Mouse (Mus musculus): ENCODE measurements around the gene Ccdc159.

- TF ChIP-seq CTCF (IDR thresholded peaks at IDR 0.05): peak; percentile 55
- TF ChIP-seq EP300 (IDR thresholded peaks at IDR 0.05): 0 out of 2 replicates have a peak, but pooled peaks have one; percentile 28
Observed at GRCm38 (mm10) chr9:21901223-21901820, 25.9 kb upstream of the Ccdc159 start.

Measured in lung, postnatal 0 days (tissue).